Mouse (Mus musculus) gastrocnemius, adult 18-20 months (tissue): Measurements from ENCODE around the gene Clmn. TPM values are rescaled to one million over a fixed set of nuclear protein-coding genes. Genes with fewer than 3 reads are reported as not detected.
"Not testable (repeated sequence)": the region's sequence is repeated elsewhere in the genome, so short reads cannot be mapped to it uniquely, and the experiment has no call there.

ENCODE experiments used
- DNase-seq: peaks from one replicate; pipeline ENCODE4 v3.0.0; 2021; ENCODE audit warnings: low spot score
- total RNA-seq, 2 experiments: library from RNA; stranded (reverse); gene quantifications; 2 replicates each; pipeline ENCODE4 v1.2.3; 2021

The Clmn gene
- total RNA-seq, 2 experiments from 2014 or later = 1.6 to 2.4 TPM

GRCm38 (mm10) chr12:104758066-104758465 lies 106.8 kb downstream of the Clmn start:
- no peak for DNase-seq

GRCm38 (mm10) chr12:104753686-104754085 lies 111.2 kb downstream of the Clmn start:
- DNase-seq = no peak

GRCm38 (mm10) chr12:104751814-104752765 lies 112.8 kb downstream of the Clmn start, which contains the start of gene Dicer1:
Dicer1 (minus strand) TSS chr12:104751952.
- peak; percentile 98 for DNase-seq

DNA sequence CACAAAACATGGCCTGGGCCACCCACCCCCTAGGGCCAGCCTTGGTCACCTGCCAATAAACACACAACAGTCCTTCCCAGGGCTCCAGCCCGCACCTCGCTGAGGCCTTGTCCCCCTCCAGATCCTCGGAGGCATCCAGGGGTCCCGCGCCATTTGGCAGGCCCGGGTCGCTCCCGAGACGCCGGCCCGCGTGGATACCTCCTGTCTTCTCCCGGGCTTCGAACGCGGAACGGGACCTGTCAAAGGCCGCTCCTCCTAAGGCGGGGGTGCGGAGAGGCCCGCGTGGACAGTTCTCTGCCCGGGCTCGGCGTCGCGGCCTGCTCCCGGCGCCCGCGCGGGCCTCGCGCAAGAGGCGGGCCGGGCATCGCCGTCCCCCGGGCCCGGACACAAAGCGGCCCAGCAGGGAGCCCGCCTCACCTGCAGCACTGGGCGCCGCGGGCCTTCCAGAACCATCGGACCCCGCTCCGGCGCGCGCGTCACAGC lies 113.5 kb downstream of the Clmn start:
- DNase-seq = peak; percentile 30

- DNase-seq = no peak
Measured at GRCm38 (mm10) chr12:104748946-104749345, 115.9 kb downstream of the Clmn start.

DNA sequence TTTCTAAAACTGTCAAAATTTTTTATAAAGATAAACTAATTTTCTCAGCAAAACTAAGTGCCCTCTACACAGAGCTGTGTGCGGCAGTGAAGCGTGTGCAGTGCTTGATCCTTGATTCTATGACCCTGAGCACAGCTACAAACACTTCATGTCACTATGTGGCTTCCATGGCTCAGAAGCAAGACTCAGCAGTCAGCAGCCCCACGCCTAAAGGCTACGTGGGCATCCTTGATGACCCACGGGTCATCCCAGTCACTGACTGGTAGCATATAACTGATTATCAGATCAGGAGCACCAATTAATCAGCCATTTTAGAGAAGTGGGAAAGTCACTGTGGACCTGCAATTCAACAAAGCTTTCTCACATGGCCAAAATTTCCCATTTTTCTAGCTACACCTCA lies 117.6 kb downstream of the Clmn start:
- no peak for DNase-seq

GRCm38 (mm10) chr12:104746601-104747000 lies 118.3 kb downstream of the Clmn start:
- DNase-seq = no peak

DNA sequence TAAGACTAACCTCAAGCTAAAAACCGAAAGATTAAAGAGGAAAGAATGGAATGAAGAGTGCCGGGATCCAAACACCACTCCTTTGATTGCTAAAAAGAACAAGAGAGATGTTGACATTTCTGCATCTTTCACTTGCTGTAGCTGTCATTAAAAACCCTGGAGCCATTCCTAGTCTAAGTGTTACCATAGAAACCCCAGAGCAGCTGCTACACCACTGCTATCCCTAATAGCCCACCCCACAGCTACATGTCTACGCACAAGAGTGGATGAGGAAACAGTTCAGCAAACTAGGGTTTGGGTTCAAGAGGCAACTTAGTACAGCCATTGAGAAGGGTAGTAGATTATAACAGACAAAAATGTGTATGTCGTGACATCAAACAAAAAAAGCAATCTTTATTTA lies 121.2 kb downstream of the Clmn start:
- DNase-seq = no peak

GRCm38 (mm10) chr12:104742247-104742646 lies 122.6 kb downstream of the Clmn start:
- no peak for DNase-seq

DNA sequence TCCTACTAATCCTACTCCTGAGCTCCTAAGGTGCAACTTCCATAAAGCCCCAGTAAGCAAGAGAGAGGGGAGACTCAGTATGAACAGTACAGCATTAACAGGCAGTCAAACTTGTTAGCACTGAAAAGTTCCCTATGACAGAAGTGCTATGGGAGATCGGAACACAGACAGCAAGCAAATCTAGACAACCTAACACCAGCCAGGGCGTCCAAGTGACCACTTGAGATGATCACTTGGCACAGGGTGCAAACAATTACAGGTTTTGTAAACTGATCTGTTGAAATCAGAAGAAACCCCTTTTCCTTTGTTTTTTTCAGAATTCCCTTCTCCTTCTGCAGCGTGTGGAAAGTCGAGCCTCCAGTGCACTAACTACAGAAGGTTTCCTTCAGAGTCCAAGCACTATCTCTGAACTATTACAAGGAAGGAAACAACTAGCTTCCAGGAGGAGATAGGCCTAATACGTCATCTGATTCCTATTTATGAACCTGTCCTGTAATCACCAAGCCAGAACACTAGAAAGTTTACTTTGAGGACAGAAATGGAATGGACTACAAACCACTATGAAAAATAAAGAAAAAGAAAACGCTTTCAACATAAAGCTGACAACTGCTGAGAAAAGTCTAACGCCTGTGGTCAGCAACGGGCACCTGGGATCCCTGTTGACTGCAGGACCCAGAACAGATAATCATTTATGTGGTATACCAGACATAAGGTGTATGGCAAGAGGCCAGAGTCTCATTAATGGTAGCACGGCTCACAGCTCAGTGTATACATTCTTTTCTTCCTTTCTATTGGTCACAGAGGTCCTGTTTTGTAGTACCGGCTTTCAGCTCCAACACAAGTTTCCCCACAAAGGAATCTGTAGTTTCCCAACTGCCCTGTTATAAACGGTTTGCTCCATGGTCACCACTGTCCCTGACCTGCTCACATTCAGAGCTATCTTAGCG lies 123.8 kb downstream of the Clmn start:
- no peak for DNase-seq

- no peak for DNase-seq
Measured at GRCm38 (mm10) chr12:104738931-104739330, 125.9 kb downstream of the Clmn start.

GRCm38 (mm10) chr12:104738446-104738845 lies 126.4 kb downstream of the Clmn start:
- DNase-seq = no peak

DNA sequence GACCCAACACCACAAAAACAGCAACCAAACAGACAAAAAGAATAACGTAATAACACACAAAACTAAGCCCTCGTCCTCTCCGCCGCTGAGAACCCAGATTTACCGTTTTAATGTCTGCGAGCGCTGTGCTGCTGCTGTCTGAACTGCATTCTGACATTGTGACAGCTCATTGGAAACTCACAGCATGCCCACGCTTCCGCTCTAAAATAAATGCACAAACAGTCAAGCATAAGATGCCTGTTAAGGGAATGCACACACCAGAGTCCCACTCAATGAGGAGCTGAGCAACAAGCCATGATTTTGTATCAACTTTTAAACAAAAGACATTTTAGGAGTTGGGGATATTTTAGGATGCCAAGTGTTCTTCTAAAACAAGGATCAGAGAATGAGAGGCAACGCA lies 127.2 kb downstream of the Clmn start:
- DNase-seq = no peak

GRCm38 (mm10) chr12:104735993-104736395 lies 128.9 kb downstream of the Clmn start:
- no peak for DNase-seq

DNA sequence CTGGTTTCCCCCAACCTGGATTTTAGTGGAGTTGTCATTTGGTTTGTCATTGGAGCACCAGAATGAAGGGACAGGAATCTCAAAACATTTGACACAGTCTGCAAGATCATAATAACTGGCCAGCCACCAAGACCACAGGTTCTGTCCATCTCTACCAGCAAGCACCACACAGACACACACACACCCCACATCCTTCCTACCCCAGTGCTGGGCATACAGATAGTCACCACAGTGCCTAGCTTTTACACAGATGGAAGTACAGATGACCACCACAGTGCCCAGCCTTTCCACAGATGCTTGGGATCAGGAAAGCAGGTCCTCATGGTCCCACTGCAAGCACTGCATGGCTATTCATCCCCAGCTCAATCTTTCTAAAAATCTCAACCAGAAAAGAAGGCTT lies 131.7 kb downstream of the Clmn start:
- DNase-seq = no peak

GRCm38 (mm10) chr12:104731782-104732181 lies 133.1 kb downstream of the Clmn start:
- DNase-seq = no peak

DNA sequence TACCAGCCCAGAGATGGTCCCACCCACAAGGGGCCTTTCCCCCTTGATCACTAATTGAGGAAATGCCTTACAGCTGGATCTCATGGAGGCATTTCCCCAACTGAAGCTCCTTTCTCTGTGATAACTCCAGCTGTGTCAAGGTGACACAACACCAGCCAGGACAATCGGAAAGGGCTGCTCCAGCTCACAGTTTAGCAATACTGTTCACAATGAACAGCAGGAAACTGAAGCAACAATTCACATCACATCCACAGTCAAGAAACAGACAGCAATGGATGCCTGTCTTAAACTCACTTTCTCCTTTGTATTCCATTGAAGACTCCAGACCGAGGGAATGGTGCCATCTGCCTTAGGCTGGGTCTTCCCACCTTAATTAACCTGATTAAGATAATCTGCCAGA lies 138.4 kb downstream of the Clmn start:
- not testable (repeated sequence) for DNase-seq

- DNase-seq = no peak
Measured at GRCm38 (mm10) chr12:104722056-104722455, 142.8 kb downstream of the Clmn start.

DNA sequence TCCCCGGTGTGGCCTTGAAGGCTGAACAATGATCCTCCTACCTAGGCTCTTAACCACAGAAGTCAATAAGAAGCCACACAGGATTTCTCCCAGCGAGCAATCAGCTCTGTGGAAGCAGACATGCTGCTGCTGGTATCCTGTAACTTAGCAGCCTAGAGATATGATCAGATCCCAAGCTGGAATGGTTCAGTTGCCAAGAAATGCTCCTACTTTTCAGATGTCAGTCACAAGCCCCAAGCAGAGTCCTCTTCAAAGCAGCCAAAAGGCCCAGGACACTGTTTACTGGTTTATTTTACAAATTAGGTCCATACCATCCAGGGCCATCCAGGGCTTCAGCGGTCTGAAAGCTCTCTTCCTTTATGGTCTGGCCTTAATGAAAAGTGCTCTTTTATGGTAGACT lies 143.9 kb downstream of the Clmn start:
- no peak for DNase-seq

DNA sequence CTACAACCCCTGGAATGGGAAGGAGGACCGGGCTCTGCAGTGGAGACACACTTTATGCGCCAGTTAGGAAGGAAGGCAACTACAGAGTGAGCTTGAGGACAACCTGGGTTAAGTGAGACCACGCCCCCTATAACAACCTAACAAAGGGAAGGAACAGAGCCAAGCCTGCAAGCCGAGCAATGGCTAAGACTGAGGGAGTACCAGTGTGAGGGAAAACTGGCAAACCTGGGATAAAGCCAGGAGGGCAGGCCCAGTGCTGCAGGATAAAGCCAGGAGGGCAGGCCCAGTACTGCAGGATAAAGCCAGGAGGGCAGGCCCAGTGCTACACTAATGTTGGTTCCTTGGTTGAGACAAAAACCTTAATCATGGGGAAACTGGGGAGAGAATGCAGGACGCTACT lies 145.9 kb downstream of the Clmn start:
- DNase-seq = no peak

DNA sequence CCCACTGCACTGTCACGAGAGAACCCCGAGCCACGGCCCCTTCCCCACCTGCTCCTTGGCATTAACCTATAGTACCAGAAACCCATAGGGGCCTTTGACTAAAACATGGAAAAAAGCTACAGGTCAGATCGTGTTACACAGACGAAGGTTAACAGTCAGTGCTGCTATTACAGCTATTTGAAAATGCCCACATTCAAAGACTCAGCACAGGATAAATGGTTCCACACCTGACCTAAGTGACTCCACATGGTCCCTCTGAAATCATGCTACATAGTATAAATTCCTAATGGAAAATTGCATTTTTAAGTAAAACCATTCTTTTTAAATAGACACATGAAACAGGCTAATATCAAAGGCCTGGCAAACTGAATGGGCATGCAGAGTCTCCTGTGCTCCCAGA lies 148.5 kb downstream of the Clmn start:
- no peak for DNase-seq

DNA sequence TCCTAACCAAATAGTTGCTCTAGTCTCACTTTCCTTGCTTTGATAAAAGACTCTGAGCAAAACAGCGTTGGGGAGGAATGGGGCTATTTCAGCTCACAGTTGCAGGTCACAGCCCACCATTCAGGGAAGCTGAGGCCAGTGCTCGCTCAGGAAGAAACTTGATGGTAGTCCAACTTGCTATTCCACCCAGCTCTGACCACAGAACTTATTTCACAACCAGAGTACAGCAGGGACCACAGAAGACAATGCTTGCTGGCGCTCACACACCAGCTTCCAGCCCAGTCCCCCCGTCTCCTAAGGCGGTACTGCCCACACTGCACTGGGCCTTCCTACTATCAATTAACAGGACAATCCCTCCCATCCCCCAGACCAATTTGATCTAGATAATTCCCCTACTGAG lies 149.4 kb downstream of the Clmn start:
- no peak for DNase-seq
